Mouse (Mus musculus) hindbrain, embryonic 14.5 days (tissue): ENCODE measurements around the gene Tfap2b. TPM values are rescaled to one million over a fixed set of nuclear protein-coding genes. Genes with fewer than 3 reads are reported as not detected.

Source experiments
- ATAC-seq: fragments of 200-750 bp; cut with Nextera tagmentation; 2 replicates; pipeline ENCODE4 v1.8.0; 2017; ENCODE audit warnings: moderate number of reproducible peaks, mild to moderate bottlenecking, moderate TSS enrichment, moderate library complexity; ENCODE audit not compliant: low FRiP score
- DNase-seq: peaks from one replicate; pipeline ENCODE4 v3.0.0-alpha.2; 2015; ENCODE audit warnings: low spot score
- H3K27ac ChIP-seq: fragments of 300-500 bp; sonication (generic); 2 replicates; pipeline ENCODE4 v1.5.1; 2014; ENCODE audit warnings: mild to moderate bottlenecking, moderate library complexity
- H3K27me3 ChIP-seq: fragments of 300-500 bp; sonication (generic); 2 replicates; pipeline ENCODE4 v1.6.1; 2014; ENCODE audit warnings: mild to moderate bottlenecking, low read length, mixed read lengths; ENCODE audit not compliant: control insufficient read depth, insufficient read depth
- H3K36me3 ChIP-seq: fragments of 300-500 bp; sonication (generic); replicated peaks from 2 replicates; pipeline ENCODE4 v1.6.1; 2014; ENCODE audit not compliant: control insufficient read depth, insufficient read depth
- H3K4me1 ChIP-seq: fragments of 300-500 bp; sonication (generic); replicated peaks from 2 replicates; pipeline ENCODE4 v1.6.1; 2014; ENCODE audit warnings: antibody characterized with exemption, low read length, mixed read lengths; ENCODE audit not compliant: control insufficient read depth, insufficient read depth
- H3K4me2 ChIP-seq: fragments of 300-500 bp; sonication (generic); replicated peaks from 2 replicates; pipeline ENCODE4 v1.6.1; 2014; ENCODE audit warnings: mild to moderate bottlenecking, moderate library complexity
- H3K4me3 ChIP-seq: fragments of 300-500 bp; sonication (generic); replicated peaks from 2 replicates; pipeline ENCODE4 v1.5.1; 2014; ENCODE audit warnings: mild to moderate bottlenecking, low read length
- H3K9ac ChIP-seq: fragments of 300-500 bp; sonication (generic); 2 replicates; pipeline ENCODE4 v1.6.1; 2014
- H3K9me3 ChIP-seq: fragments of 300-500 bp; sonication (generic); 2 replicates; pipeline ENCODE4 v1.6.1; 2016; ENCODE audit warnings: low read length; ENCODE audit not compliant: control insufficient read depth
- WGBS: fragments of 180-500 bp; shearing (Covaris S2); extraction: QIAGEN DNeasy Blood & Tissue Kit; methylation state at CpG from one replicate; pipeline ENCODE4 v1.1.7; 2014; 5-methylcytosine and 5-hydroxymethylcytosine counted together
- polyA plus RNA-seq: library from polyadenylated mRNA; unstranded; fragments of >200 nt; fragmentation: Nextera tagmentation; extraction: Ambion mirVana; gene quantifications from 2 replicates; pipeline ENCODE4 v1.2.1, GENCODE M21; 2014

The Tfap2b gene
- polyA plus RNA-seq, result 42.5 and 51.2 TPM in 2 replicates

- Histone ChIP-seq H3K9me3 (no peaks in the 10 kb centered on the region), H3K4me2 (peak within 1 kb of the TSS; percentile 44), H3K27ac (peak within 1 kb of the TSS; percentile 84), H3K27me3 (peaks cover 77% of the 10 kb centered on the region), H3K36me3 (no peaks in the 10 kb centered on the region), H3K4me1 (no peaks in the 10 kb centered on the region), H3K4me3 (peak within 1 kb of the TSS; percentile 35), H3K9ac (peak within 1 kb of the TSS; percentile 56)
- 2% methylated on average over 26 of the region's 26 CpGs for WGBS
- DNase-seq (no peak), ATAC-seq (peak; percentile 58)
Measured at GRCm38 (mm10) chr1:19208641-19209358, at the start of gene Tfap2b. Gene Tfap2b, plus strand, starts transcription at chr1:19208914.

- Histone ChIP-seq H3K9me3 (no peaks in the 10 kb centered on the region), H3K4me3 (no peak overlapping the region), H3K27me3 (no peaks in the 10 kb centered on the region), H3K27ac (no peak overlapping the region), H3K9ac (no peak overlapping the region), H3K4me2 (no peak overlapping the region), H3K4me1 (no peaks in the 10 kb centered on the region), H3K36me3 (no peaks in the 10 kb centered on the region)
- DNase-seq, result peak; percentile 86
- peak; percentile 71; the same call in 1 of the 2 replicates for ATAC-seq
- 10% methylated on average over 4 of the region's 4 CpGs for WGBS
Measured at GRCm38 (mm10) chr1:19178742-19179397, 29.8 kb upstream of the Tfap2b start.

DNA sequence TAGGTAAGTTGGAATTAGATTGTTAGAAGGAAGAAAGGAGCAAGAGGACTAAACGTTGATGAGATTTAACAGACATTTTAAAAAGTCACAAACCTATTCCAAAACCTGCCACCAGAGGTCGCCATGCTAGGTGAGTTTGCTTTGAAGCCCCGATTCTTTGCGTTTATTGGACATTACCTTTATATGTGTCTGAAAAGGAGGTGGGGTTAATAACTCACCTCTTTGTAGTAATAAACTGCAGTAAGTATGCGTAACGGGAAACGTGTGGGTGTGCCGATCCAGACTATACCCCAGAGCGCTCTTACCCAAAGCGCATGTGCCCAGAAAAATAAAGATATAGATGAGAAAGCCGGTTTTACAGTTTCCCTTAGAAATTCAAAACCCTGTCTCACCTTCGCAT, 3.1 kb upstream of the Tfap2b start:
- Histone ChIP-seq H3K4me1 (no peaks in the 10 kb centered on the region), H3K36me3 (no peaks in the 10 kb centered on the region), H3K27ac (no peak overlapping the region), H3K4me3 (peak overlapping the region; percentile 24), H3K27me3 (peaks cover 58% of the 10 kb centered on the region), H3K9ac (no peak overlapping the region), H3K4me2 (peak overlapping the region; percentile 55), H3K9me3 (no peaks in the 10 kb centered on the region)
- DNase-seq, result peak; percentile 86
- ATAC-seq, result peak; percentile 63; the same call in 1 of the 2 replicates
- WGBS, result 3% methylated on average over 12 of the region's 12 CpGs

- Histone ChIP-seq H3K9me3 (no peaks in the 10 kb centered on the region), H3K4me2 (peak overlapping the region; percentile 55), H3K9ac (no peak overlapping the region), H3K36me3 (no peaks in the 10 kb centered on the region), H3K4me3 (peak overlapping the region; percentile 24; the same call in 1 of the 2 replicates), H3K27ac (no peak overlapping the region), H3K27me3 (peaks cover 63% of the 10 kb centered on the region), H3K4me1 (no peaks in the 10 kb centered on the region)
- DNase-seq (peak; percentile 75), ATAC-seq (0 out of 2 replicates have a peak, but pooled peaks have one; percentile 18)
- 2% methylated on average over 7 of the region's 7 CpGs for WGBS
Measured at GRCm38 (mm10) chr1:19206194-19206593, 2.5 kb upstream of the Tfap2b start.

- no peak overlapping the region for H3K9ac ChIP-seq
- peaks cover 75% of the 10 kb centered on the region for H3K27me3 ChIP-seq
- no peak for DNase-seq
- H3K9me3 ChIP-seq, result no peaks in the 10 kb centered on the region
- WGBS, result 6% methylated on average over 4 of the region's 4 CpGs
- H3K4me2 ChIP-seq, result peak overlapping the region; percentile 1
- ATAC-seq, result no peak
- H3K4me1 ChIP-seq, result no peaks in the 10 kb centered on the region
- 0 out of 2 replicates have a peak overlapping the region, but pooled peaks have one; percentile 27 for H3K27ac ChIP-seq
- H3K36me3 ChIP-seq, result no peaks in the 10 kb centered on the region
- no peak overlapping the region for H3K4me3 ChIP-seq
Measured at GRCm38 (mm10) chr1:19207611-19208010, 1.1 kb upstream of the Tfap2b start.

DNA sequence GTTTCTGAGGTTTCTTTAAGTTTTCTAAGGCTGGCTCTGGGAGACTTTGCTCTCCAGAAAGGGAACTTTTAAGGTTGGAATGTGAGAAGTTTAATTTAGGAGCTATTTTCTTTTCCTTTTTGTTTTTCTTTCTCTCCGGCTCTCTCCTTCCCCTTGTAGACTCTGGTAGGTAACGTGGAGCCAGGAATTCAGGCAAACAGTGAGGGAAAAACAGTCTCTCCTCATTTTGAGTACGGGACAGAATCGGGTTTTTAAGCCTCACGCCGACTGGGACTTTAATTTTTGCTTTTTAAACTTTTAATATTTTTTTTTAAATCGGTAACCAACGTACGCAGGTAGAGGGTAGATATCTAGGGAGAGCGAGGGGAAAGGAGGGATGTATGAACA, 638 bp downstream of the Tfap2b start:
- ATAC-seq, result no peak
- Histone ChIP-seq H3K4me1 (no peaks in the 10 kb centered on the region; the same call in 1 of the 2 replicates), H3K36me3 (no peaks in the 10 kb centered on the region), H3K9me3 (no peaks in the 10 kb centered on the region), H3K27me3 (peaks cover 78% of the 10 kb centered on the region), H3K9ac (peak overlapping the region; percentile 56), H3K27ac (peak overlapping the region; percentile 84), H3K4me3 (peak overlapping the region; percentile 35), H3K4me2 (peak overlapping the region; percentile 44)
- DNase-seq, result no peak
- under 1% methylated on average over 10 of the region's 10 CpGs for WGBS

GRCm38 (mm10) chr1:19209776-19210175, 1.1 kb downstream of the Tfap2b start:
- DNase-seq, result no peak
- under 1% methylated on average over 31 of the region's 31 CpGs for WGBS
- no peaks in the 10 kb centered on the region for H3K9me3 ChIP-seq

DNA sequence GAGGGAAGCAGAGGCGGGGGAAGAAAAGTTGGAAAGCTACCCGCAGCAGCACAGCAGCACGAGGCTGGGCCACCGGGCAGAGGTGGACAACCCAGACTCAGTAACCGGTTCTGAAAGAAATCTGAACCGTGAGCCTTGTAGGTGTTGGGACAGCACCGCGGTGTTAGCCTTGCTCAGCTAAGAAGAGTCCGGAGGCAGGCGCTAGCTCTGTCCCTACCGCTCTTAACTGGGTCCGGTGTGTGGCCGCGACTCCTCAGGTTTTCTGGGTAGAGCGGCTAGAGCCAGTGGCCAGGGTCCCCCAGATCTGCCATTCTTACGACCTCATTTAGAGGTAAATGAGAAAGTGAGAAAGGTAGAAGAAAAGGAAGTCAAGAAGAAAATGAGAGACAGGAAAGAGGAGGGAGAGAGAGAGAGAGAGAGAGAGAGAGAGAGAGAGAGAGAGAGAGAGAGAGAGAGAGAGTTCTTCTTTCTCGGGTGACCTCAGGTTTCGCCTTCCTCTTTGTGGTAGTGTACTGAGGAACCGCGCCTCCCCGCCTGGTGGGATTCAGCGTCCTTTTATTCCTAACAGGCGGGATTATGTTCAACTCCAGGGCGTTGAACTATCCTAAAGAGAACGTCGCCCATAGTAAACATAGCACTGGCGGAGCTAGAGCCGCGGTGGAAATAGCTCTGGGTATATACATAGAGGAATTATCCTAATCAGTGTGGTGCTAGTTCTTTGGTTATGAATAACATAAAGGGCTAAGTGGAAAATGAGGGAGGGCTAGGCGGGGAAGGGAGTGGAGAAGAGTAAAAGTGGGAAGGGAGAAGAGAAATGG, 1.7 kb downstream of the Tfap2b start:
- H3K27ac ChIP-seq, result peak overlapping the region; percentile 84
- peak overlapping the region; percentile 35 for H3K4me3 ChIP-seq
- H3K9ac ChIP-seq, result peak overlapping the region; percentile 56
- peaks cover 79% of the 10 kb centered on the region for H3K27me3 ChIP-seq
- WGBS, result under 1% methylated on average over 30 of the region's 30 CpGs
- H3K9me3 ChIP-seq, result no peaks in the 10 kb centered on the region
- ATAC-seq (no peak), DNase-seq (no peak)
- H3K4me1 ChIP-seq, result no peaks in the 10 kb centered on the region; the same call in 1 of the 2 replicates
- no peaks in the 10 kb centered on the region for H3K36me3 ChIP-seq
- peak overlapping the region; percentile 44 for H3K4me2 ChIP-seq

More at GRCm38 (mm10) chr1:19209776-19210175, 1.1 kb downstream of the Tfap2b start:
- 0 out of 2 replicates have a peak, but pooled peaks have one; percentile 10 for ATAC-seq
- H3K27me3 ChIP-seq, result peaks cover 78% of the 10 kb centered on the region
- H3K27ac ChIP-seq, result peak overlapping the region; percentile 84
- H3K36me3 ChIP-seq, result no peaks in the 10 kb centered on the region
- H3K4me2 ChIP-seq, result peak overlapping the region; percentile 44
- H3K4me3 ChIP-seq, result peak overlapping the region; percentile 35
- H3K9ac ChIP-seq, result peak overlapping the region; percentile 56
- no peaks in the 10 kb centered on the region; the same call in 1 of the 2 replicates for H3K4me1 ChIP-seq
